9 mouse cellular contexts compared by ENCODE assay signal in the genomic region with DNA sequence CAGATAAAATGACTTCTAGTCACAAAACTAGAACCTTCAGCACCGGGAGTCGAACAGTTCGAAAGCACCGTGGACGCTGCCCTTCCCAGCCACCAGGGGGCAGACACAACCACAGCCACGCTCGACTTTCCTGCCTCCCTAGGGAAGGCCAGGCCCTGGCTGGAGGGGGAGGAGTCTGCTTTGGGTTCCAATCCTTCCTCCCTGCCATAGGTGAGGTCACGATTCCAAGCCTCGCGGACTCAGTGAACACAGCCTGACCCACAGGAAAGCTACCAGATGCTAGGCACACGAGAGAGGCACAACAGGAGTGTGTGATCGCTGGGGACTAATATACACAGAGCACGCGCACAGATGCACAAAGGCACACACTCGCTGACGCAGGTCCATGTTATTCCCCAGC. TPM values are rescaled to one million over a fixed set of nuclear protein-coding genes. Genes with fewer than 3 reads are reported as not detected.
DNase-seq lines count a peak whose midpoint lies in the region; ATAC-seq lines count a peak whose summit lies in the region.
"Had no signal": no experiment of that assay in that cellular context is flagged by ENCODE, and none has a peak within 500 bp of the region (broad histone marks: within the 10 kb centered on the region; RNA-seq: fewer than 3 reads in every experiment).

No protein-coding gene starts in this region.

- 24% methylated on average over 16 of the region's 16 CpGs for WGBS in forebrain, embryonic 16.5 days

- H3K36me3 ChIP-seq in forebrain, embryonic 16.5 days (ENCODE audit: control insufficient read depth, insufficient read depth): no peaks in the 10 kb centered on the region
- H3K36me3 ChIP-seq: neural tube, embryonic 13.5 days had no signal

- 0 out of 2 replicates have a peak, but pooled peaks have one; percentile 9 for ATAC-seq in forebrain, embryonic 16.5 days

- H3K9me3 ChIP-seq in forebrain, embryonic 16.5 days (ENCODE audit: control insufficient read depth, low read length): no peaks in the 10 kb centered on the region
- H3K9me3 ChIP-seq: neural tube, embryonic 13.5 days had no signal

- no peak overlapping the region for H3K4me2 ChIP-seq in forebrain, embryonic 16.5 days (ENCODE audit: low read length)
- H3K4me2 ChIP-seq: neural tube, embryonic 13.5 days had no signal

- H3K4me1 ChIP-seq in forebrain, embryonic 16.5 days (replicated peaks; ENCODE audit: control insufficient read depth, insufficient read depth, low read length): peaks cover 19% of the 10 kb centered on the region

- peak; percentile 90 for DNase-seq in NIH3T3 (ENCODE audit: low read depth)
- DNase-seq in cerebellum, adult 11 months: peak; percentile 80
- peak; percentile 87 for DNase-seq in heart, postnatal 4 days
- DNase-seq in layer of hippocampus, postnatal 10 days (ENCODE audit: low spot score in 2 of 2): peak; percentile 71 to 77
- peak; percentile 85 for DNase-seq in lung, postnatal 14 days
- DNase-seq in right cerebral cortex, postnatal 25 days: peak; percentile 62
- DNase-seq in yolk sac, embryonic 10.5 days (ENCODE audit: low spot score): peak; percentile 63

- no peaks in the 10 kb centered on the region for H3K27me3 ChIP-seq in forebrain, embryonic 16.5 days (replicated peaks; ENCODE audit: control insufficient read depth, insufficient read depth, low read length)
- H3K27me3 ChIP-seq: neural tube, embryonic 13.5 days had no signal

- H3K9ac ChIP-seq in forebrain, embryonic 16.5 days (replicated peaks; ENCODE audit: low read depth, low read length): no peak overlapping the region
- H3K9ac ChIP-seq: neural tube, embryonic 13.5 days had no signal

- H3K27ac ChIP-seq in forebrain, embryonic 16.5 days (ENCODE audit: low read length): no peak overlapping the region
- H3K27ac ChIP-seq: neural tube, embryonic 13.5 days had no signal

- H3K4me3 ChIP-seq in forebrain, embryonic 16.5 days (replicated peaks; ENCODE audit: low read length): no peak overlapping the region
- H3K4me3 ChIP-seq: neural tube, embryonic 13.5 days had no signal

RNA-seq across cellular contexts. Expression of gene Plbd2, which starts 1.9 kb away (rescaled TPM):
- polyA plus RNA-seq in forebrain, embryonic 16.5 days (2015; fragmentation: Nextera tagmentation; extraction: Ambion mirVana): 22.9 and 24.6 TPM in 2 replicates
- total RNA-seq in heart, postnatal 4 days (2021): 10 to 100 TPM; 38.0 to 38.3 TPM
- total RNA-seq in layer of hippocampus, postnatal 10 days (2021): 10 to 100 TPM; 63.2 to 66.8 TPM

RNA-seq across cellular contexts. Expression of gene Slc8b1, which starts 5.6 kb away (rescaled TPM):
- polyA plus RNA-seq in forebrain, embryonic 16.5 days (2015; fragmentation: Nextera tagmentation; extraction: Ambion mirVana): 1.9 and 2.0 TPM in 2 replicates
- total RNA-seq in heart, postnatal 4 days (2021): 1 to 10 TPM; 8.7 to 9.3 TPM
- total RNA-seq in layer of hippocampus, postnatal 10 days (2021): 1 to 10 TPM; 5.5 to 5.7 TPM

RNA-seq across cellular contexts. Expression of gene Sds, which starts 29.0 kb away (rescaled TPM):
- not detected in 2 replicates for polyA plus RNA-seq in forebrain, embryonic 16.5 days (2015; fragmentation: Nextera tagmentation; extraction: Ambion mirVana)
- total RNA-seq in heart, postnatal 4 days (2021): not detected
- not detected for total RNA-seq in layer of hippocampus, postnatal 10 days (2021)
- polyA plus RNA-seq: neural tube, embryonic 13.5 days had no signal

RNA-seq across cellular contexts. Expression of gene Sdsl, which starts 32.8 kb away (rescaled TPM):
- 1.9 and 2.3 TPM in 2 replicates for polyA plus RNA-seq in forebrain, embryonic 16.5 days (2015; fragmentation: Nextera tagmentation; extraction: Ambion mirVana)
- total RNA-seq in heart, postnatal 4 days (2021): 10 to 100 TPM; 12.2 to 12.4 TPM
- 1 to 10 TPM; 6.1 to 7.1 TPM for total RNA-seq in layer of hippocampus, postnatal 10 days (2021)
